Mouse (Mus musculus): Measurements from ENCODE around the gene Nsun7.

Gene Nsun7

GRCm38 (mm10) chr5:66279650-66280049 lies 20.0 kb downstream of the Nsun7 start:
- in situ Hi-C loops (cut with MseI, MboI), result loop anchor here in 1 of 2 experiments (25.0 kb wide), 1 partner anchor 383 kb away; no protein-coding TSS in a partner anchor

DNA sequence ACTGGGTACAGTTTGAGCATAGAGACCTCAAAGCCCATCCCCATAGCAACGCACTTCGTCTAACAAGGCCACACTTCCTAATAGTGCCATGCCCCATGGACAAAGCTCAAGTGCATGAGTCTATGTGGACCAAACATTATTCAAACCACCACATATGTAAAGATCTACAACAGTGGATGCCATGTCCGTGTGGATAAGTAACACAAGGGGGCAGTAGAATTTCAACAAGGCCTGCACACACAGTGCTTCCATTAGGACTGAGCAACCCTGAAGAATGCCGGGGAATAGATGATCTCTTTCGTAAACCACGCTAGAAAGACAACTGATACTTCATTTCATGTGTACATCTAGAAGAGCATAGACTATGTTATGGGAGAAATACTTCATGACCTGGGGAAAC lies 21.0 kb downstream of the Nsun7 start:
- in situ Hi-C loops (cut with MseI, MboI), result loop anchor here in 1 of 2 experiments (25.0 kb wide), 1 partner anchor 382 kb away; no protein-coding TSS in a partner anchor

- in situ Hi-C loops (cut with MseI, MboI), result loop anchor here in 1 of 2 experiments (25.0 kb wide), 1 partner anchor 368 kb away; no protein-coding TSS in a partner anchor
Measured at GRCm38 (mm10) chr5:66294106-66294625, 34.5 kb downstream of the Nsun7 start.

GRCm38 (mm10) chr5:66294952-66295351 lies 35.3 kb downstream of the Nsun7 start:
- in situ Hi-C loops (cut with MseI, MboI), result loop anchor here in 1 of 2 experiments (25.0 kb wide), 1 partner anchor 367 kb away; no protein-coding TSS in a partner anchor

GRCm38 (mm10) chr5:66296116-66296515 lies 36.4 kb downstream of the Nsun7 start:
- in situ Hi-C loops (cut with MseI, MboI), result loop anchor here in 1 of 2 experiments (25.0 kb wide), 1 partner anchor 366 kb away; no protein-coding TSS in a partner anchor

DNA sequence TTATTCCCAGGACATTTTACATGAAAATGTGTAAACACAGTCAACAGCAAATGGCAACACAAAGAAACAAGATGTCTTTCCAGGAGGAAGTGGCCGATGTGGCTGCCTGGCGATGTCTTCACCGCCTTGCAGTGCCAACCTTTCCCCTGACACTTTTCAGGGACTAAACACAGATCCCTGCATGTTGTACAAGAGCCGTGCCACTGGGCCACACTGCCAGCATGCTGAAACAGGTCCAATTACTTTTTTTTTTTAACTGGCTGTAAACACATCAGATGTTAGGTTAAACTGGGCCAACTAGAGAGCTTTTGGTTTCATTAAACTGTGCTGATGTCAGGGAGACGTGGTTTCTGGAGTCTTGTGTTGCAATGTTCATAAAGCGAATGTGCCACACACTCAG lies 39.2 kb downstream of the Nsun7 start:
- in situ Hi-C loops (cut with MseI, MboI), result loop anchor here in 1 of 2 experiments (25.0 kb wide), 1 partner anchor 363 kb away; no protein-coding TSS in a partner anchor

DNA sequence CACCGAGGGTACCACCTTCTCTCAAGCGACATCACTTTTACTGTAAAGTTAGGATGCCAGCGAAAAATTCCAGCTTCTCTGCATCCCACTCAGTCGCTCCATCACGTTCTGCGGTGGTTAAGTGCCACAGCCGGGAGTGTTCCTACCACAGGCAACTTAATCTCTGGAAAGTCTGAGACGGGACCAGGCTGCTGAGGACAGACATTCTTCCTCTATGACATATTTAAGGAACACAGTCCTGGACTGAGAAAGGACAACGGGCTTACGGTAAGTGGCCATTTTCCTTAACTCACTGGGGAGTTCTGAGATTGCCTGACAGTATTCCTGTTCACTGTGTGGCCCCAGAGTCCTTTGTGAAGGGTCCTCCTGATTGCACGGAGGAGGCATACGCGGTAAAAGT lies 40.9 kb downstream of the Nsun7 start:
- in situ Hi-C loops (cut with MseI, MboI), result no loop called here

DNA sequence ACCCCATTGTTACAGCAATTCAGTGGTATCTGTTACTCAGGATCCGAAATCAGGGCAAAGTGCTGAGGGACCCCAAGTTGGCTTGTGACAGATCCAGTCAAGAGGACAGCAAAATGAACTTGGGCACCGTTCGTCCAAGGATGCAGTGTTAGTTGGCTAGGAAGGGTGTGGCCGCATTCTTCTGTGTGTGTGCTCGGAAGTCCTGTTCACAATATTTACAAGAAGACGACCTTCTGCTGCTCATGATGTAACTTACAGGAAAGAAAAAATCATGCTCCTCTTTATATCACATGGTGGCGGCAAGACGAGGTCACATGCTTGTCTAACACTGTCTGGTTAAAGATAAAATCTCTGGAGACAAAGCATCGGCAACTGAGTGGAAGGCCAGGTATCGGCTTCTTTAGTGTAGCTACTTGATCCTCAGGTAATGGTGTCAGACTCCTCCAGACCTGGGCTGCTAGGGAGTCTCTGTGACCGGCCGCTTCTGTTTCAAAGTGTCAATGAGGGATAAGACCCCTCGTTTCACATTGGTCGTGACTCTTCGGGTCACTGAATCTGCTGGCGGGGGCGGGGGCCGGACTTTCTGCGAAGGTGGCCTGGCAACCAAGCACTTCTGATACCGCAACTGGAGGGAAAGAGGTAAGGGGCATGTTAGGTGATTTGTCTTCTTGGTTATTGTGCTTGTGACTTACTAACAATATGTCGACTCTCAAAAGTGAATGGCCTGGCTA lies 42.6 kb downstream of the Nsun7 start:
- in situ Hi-C loops (cut with MseI, MboI), result no loop called here

DNA sequence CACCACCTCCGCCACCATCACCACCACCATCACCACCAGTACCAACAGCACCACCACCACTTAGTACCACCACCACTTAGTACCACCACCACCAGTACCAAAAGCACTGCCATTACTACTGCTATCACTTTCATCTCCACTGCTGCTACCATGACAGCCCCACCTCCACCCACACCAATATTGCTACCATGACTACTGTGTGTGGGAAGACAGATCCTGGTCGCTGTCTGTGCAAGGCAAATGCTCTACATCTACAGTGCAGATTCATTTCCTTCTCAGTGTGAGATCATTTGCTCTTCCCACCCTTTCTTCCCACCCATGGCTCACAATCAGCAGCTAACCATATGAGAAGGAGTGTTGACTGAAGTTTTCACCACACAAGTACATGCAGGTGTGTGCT lies 43.2 kb downstream of the Nsun7 start:
- in situ Hi-C loops (cut with MseI, MboI), result no loop called here

- in situ Hi-C loops (cut with MseI, MboI), result no loop called here
Measured at GRCm38 (mm10) chr5:66304300-66305067, 44.8 kb downstream of the Nsun7 start.

GRCm38 (mm10) chr5:66305511-66305910 lies 45.8 kb downstream of the Nsun7 start:
- in situ Hi-C loops (cut with MseI, MboI), result no loop called here

GRCm38 (mm10) chr5:66310328-66310727 lies 50.6 kb downstream of the Nsun7 start:
- in situ Hi-C loops (cut with MseI, MboI), result no loop called here

DNA sequence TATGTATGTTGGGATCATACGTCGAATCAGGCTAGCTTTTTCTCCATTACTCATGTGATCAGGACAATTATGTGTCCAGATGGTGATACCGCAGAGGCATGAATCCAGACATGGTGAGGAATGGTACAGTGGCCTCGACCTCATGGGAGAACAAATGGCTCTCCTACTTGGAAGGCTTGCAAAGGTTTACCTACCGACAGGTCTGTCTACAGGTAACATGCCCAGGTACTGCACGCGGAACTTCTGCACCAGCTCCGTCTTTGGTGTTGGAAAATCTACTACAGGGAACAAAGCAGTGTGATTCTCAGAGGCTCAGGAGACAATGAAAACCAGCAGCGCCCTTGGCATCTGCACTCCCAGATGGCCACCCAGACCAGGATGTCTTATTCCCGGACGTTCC lies 51.1 kb downstream of the Nsun7 start:
- in situ Hi-C loops (cut with MseI, MboI), result no loop called here

GRCm38 (mm10) chr5:66315791-66316190 lies 56.1 kb downstream of the Nsun7 start:
- in situ Hi-C loops (cut with MseI, MboI), result no loop called here

GRCm38 (mm10) chr5:66319341-66319740 lies 59.6 kb downstream of the Nsun7 start:
- in situ Hi-C loops (cut with MseI, MboI), result no loop called here

DNA sequence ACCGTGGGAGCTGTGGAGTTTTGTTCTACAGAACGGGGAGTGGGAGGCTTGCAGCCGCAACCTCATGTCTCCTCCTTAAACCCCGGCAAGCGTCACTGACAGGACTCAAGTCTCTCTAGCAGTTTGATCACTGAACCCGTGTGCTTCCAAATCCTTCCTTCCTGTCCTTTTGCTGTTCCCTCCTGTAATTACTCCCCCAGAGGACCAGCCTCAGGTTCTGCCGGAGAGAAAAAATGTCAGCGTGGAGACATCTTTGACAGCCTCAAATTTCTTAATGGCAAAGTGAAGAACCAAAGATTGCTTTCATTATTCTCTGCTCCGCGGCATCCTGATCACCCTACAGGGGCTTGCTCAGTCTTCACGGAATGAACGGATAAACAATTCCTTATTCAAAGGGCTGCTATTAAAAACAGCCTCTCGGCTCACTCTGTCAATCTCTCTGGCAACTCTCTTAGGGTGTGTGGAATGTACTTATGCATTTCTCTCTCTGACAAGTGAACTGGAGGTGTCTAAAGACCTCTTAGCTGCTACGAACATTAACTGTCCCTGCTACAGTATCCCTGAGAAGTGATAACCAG lies 60.2 kb downstream of the Nsun7 start:
- in situ Hi-C loops (cut with MseI, MboI), result no loop called here

- in situ Hi-C loops (cut with MseI, MboI), result no loop called here
Measured at GRCm38 (mm10) chr5:66323131-66323530, 63.4 kb downstream of the Nsun7 start.

DNA sequence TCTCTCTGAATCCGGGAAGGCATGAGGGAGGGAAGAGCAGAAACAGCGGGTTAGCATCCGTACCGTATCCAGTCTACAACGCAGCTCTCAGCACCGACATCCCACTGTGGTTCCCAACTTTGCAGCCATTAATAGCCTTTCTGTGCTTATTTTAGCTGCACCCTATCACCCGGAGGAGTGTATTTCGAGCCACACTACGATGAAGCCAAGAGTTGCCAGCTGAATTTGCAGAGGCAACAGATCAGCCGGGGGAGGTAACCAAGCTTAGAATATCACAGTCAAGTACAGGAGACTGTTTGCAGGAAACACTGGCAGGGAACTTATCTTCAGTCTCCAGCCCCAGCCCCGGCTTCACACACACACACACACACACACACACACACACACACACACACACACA lies 63.9 kb downstream of the Nsun7 start:
- in situ Hi-C loops (cut with MseI, MboI), result no loop called here

DNA sequence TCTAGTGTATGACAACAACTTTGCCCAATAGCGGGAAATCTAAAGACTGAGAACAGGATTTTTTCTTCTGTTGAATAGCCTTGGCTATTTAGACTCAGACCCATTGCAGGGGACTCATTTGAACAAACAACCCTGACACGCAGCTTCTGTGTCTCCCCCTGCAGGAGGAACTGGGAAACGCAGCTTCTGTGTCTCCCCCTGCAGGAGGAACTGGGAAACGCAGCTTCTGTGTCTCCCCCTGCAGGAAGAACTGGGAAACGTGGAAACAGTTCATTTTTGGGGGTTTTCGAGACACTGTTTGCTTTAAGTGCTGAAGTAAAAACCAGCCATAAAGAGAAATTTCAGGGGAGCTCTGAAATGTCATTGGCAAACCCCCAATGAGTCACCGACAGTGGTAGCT lies 66.7 kb downstream of the Nsun7 start:
- in situ Hi-C loops (cut with MseI, MboI), result no loop called here

DNA sequence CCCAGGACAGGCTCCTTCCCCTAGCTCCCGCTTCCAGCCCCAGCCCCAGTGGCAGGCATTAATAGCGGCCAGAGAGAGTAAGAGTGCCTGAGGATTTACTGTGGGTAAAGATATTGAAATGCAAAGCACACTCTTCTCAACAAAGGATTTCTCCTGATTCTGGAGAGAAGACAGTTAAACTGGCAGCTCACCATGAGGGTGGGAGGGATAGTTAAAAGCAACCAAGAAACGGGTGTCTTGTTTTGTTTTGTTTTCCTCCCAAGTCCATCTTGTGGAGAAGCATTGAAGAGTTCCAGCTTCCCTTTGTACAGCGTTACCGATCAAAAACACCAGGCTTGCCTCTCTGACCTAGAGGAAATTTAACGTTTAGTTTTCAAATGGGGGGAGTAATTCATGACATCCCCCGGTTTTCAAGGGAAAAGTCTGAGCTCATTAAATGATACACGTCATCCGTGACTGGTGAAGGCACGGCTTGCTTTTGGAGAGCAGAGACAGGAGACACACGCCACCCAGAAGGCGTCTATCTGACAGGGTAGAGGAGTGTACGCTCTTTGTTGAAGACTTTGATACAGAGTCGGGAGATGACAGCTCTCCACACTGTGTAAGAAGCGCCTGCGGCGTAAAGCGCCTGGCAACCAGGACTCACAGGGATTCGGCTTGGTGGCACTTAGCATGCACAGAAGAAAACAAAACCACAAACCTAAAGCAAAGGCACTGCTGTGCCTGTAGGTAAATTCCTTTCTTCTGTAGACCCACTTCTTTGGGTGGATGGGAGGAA lies 68.4 kb downstream of the Nsun7 start:
- in situ Hi-C loops (cut with MseI, MboI), result no loop called here

- in situ Hi-C loops (cut with MseI, MboI), result no loop called here
Measured at GRCm38 (mm10) chr5:66328766-66329165, 69.1 kb downstream of the Nsun7 start.

Data from mouse trophoblast stem cell (cell line).